Mouse (Mus musculus) kidney, postnatal 25 days (tissue): ENCODE results near the gene Lrfn3.

Experiments
- DNase-seq, 2 experiments: peaks; one replicate each; pipeline ENCODE4 v3.0.0; 2021; ENCODE audit warnings: mixed read lengths in 2 of 2

The Lrfn3 gene

DNA sequence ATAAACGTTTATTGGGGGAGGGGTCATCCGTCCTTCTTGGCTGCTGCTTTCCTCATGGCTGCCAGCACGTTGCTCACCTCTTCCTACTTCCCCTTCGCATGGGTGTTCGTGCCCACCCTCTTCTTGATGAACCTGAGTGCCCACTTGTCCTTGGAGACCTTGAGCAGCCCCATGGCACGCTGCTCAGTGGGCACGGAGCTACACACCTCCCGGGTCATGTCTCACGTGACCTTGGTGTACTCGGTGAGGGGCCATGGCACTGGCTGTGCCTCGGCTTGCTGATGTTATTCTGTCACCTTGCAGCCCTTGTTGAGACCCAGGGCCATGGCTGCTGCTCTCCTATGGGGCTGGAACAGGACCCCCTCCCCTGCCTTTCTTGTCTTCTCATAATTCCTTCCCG lies 52.4 kb downstream of the Lrfn3 start:
- DNase-seq: peak in 1 of 2 experiments; percentile 63

DNA sequence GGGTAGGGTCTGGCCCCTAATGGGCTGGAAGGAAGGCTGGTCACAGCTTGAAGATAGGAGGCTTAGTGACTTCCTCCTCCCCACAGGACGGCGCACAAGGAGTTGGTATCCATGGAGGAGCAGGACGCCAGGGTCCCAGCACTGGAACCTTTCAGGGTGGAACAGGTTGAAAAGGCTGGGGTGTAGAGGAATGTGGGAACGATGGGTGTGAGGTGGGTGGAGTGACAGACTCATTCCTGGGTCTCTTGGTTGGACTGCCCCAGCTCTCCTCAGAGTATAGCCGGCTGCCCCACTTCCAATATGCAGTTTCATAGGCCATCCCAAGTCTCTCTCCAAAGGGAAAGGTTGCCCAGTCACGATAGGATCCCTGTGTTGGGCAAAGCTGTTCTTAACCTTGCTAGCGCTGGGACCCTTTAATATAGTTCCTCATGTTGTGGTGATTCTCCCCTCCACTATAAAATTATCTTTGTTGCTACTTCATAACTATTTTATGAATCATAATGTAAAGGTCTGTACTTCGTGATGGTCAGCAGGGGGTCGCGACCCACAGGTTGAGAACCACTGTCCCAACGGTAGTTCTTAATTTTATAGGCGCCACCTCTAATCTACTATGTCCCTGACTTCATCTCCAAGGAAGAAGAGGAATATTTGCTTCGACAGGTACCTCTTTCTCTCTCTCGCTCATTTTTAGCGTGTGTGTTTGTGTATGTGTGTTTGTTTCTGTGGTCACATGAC lies 53.0 kb downstream of the Lrfn3 start:
- no peak for DNase-seq

DNA sequence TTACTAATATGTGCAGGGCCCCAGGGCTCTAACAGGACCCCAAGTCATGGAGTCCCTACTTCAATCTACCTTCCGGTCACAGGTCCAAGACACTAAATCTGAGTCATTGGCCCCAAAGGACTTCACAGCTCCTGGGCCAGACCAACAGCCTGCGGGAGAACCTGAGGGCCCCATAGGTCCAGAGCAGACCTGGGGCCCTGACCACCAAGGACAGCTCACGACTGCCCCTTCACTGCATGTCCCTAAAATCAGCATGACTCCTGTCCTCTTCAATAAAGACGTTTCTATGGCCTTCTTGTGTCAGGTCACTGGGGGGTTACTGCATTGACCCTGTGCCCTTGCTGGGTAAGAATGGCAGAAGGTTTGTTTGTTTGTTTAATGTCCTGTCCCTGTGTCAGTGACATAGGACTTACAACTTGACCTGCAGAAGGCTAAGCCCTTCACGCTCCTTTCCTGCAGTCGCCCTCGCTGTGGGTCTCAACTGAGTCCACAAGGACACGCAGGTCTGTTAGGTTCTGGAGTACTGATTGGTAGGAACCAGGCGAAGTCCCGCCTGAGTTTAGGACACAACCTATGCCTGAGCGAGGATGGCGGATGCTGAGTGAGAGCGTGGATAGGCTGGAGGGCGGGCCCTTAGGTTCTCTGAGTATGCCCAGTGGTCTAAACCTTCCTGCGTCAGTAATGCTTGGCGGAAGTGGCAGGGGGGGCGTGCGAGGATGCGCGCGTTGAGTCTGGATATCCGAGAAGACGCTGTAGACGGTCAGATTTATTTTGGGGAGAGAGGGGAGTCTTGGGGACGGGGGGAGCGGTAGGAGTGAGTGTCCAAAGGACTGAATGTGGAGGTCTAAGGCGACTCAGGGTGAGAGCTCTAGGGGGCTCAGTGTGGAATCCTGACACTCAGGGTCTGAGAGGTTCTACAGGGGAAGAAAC lies 54.2 kb downstream of the Lrfn3 start, which contains the start of gene Alkbh6:
Alkbh6 (plus strand) TSS at position 642 of the 930 bp plus-strand sequence.
- DNase-seq: peak; percentile 96 to 99

DNA sequence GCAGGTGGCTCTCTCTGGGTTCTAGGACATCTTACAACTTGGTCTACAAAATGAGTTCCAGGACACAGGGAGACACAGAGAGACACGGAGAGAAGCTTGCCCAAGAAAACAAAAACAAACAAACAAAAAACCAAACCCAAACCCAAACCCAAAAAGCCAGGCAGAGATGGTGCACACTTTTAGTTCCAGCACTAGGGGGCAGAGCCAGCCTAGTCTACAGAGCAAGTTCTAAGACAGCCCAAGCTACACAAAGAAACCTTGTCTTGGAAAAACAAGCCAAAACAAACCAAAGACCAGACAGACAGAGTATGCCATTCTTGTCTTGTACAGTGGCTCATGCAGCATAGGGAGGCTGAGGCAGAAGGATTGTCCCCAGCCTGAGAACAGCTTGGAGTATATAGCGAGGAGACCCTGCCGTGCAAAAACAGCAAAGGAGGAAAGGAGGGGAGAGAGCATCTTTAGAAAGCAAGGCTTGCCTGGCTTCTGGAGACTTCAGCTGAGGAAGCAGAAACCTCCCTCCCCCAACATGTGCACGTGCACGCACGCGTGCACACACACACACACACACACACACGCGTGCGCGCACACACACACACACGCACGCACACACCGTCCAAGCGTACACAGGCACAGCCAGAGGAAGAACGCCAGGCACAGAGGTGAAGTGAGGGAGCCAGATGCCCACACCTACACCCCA lies 56.3 kb downstream of the Lrfn3 start:
- DNase-seq: no peak
